8 mouse cellular contexts compared by ENCODE assay signal in the genomic region with DNA sequence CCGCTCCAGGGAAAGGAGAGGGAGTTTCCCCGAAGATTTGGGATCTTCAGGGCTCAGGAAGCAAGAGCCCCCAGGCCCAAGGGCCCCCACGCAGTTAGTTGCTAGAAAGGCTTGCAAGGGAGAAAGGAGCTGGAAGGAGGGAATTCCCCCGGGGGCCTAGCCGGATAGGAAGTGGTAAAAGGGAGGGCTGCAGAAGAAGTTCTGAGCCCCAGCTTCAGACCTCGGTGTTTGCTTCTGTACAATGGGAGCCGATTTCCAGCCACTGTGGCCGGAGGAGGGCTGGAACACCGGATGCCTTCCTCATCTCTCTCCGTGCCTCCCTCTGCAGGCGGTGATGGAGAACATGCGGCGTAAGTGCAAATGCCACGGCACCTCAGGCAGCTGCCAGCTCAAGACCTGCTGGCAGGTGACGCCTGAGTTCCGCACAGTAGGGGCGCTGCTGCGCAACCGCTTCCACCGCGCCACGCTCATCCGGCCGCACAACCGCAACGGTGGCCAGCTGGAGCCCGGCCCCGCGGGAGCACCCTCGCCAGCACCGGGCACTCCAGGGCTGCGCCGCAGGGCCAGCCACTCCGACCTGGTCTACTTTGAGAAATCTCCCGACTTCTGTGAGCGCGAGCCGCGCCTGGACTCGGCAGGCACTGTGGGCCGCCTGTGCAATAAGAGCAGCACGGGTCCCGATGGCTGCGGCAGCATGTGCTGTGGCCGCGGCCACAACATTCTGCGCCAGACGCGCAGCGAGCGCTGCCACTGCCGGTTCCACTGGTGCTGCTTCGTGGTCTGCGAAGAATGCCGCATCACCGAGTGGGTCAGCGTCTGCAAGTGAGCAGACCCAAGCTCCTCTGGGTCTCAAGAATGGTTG. TPM values are rescaled to one million over a fixed set of nuclear protein-coding genes. Genes with fewer than 3 reads are reported as not detected.
A peak's percentile ranks its signal among the peaks of the same experiment; 100 is the strongest.
DNase-seq lines count a peak whose midpoint lies in the region; ATAC-seq and TF ChIP-seq lines count a peak whose summit lies in the region.

No protein-coding gene starts in this region.

- DNase-seq in MN1 (ENCODE audit: low spot score) = peak; percentile 90
- peak; percentile 70 to 80 for DNase-seq in cerebellum, adult 18-20 months
- DNase-seq in forebrain, postnatal 0 days = peak; percentile 80
- DNase-seq in hindbrain, embryonic 11.5 days (ENCODE audit: low spot score) = peak; percentile 78
- DNase-seq in layer of hippocampus, postnatal 25 days (ENCODE audit: extremely low spot score in 1 of 2, low spot score in 1 of 2) = peak; percentile 54 to 59
- peak; percentile 71 to 81 for DNase-seq in right cerebral cortex, adult 2 months (ENCODE audit: low spot score in 2 of 2)
- peak; percentile 75 for DNase-seq in urinary bladder, adult 2 months (ENCODE audit: low spot score)

- peak overlapping the region; percentile 45 for H3K9ac ChIP-seq in forebrain, postnatal 0 days
- H3K9ac ChIP-seq in hindbrain, embryonic 11.5 days (ENCODE audit: low read depth, low read length) = peak overlapping the region; percentile 35; the same call in 1 of the 2 replicates

- peaks cover 77% of the 10 kb centered on the region for H3K27me3 ChIP-seq in forebrain, postnatal 0 days (ENCODE audit: insufficient read depth, low read length)
- peaks cover 94% of the 10 kb centered on the region for H3K27me3 ChIP-seq in hindbrain, embryonic 11.5 days (ENCODE audit: control insufficient read depth, insufficient read depth, low read length)

- H3K4me1 ChIP-seq in forebrain, postnatal 0 days (ENCODE audit: insufficient read depth) = peaks cover 17% of the 10 kb centered on the region
- peaks cover 35% of the 10 kb centered on the region for H3K4me1 ChIP-seq in hindbrain, embryonic 11.5 days (replicated peaks; ENCODE audit: control insufficient read depth, insufficient read depth, low read length)

- WGBS in forebrain, postnatal 0 days = 2% methylated on average over 57 of the region's 57 CpGs
- WGBS in hindbrain, embryonic 11.5 days = under 1% methylated on average over 55 of the region's 57 CpGs

- peak overlapping the region; percentile 48 for H3K4me3 ChIP-seq in forebrain, postnatal 0 days (ENCODE audit: low read depth, low read length)
- H3K4me3 ChIP-seq in hindbrain, embryonic 11.5 days (ENCODE audit: low read depth, low read length) = peak overlapping the region; percentile 39

- no peaks in the 10 kb centered on the region for H3K36me3 ChIP-seq in forebrain, postnatal 0 days (ENCODE audit: insufficient read depth)
- H3K36me3 ChIP-seq in hindbrain, embryonic 11.5 days (ENCODE audit: control insufficient read depth, insufficient read depth, low read length) = no peaks in the 10 kb centered on the region

- peak; percentile 54 for ATAC-seq in forebrain, postnatal 0 days
- ATAC-seq in hindbrain, embryonic 11.5 days (ENCODE audit: low FRiP score) = peak; percentile 48; the same call in 1 of the 2 replicates
- peak; percentile 66 for ATAC-seq in megakaryocyte progenitor cell, adult 5-6 weeks (replicated peaks; ENCODE audit: poor library complexity)

- no peak overlapping the region for H3K27ac ChIP-seq in forebrain, postnatal 0 days (ENCODE audit: low read depth, low read length)
- H3K27ac ChIP-seq in hindbrain, embryonic 11.5 days (ENCODE audit: low read depth, low read length) = no peak overlapping the region

- H3K4me2 ChIP-seq in forebrain, postnatal 0 days (ENCODE audit: low read depth) = peak overlapping the region; percentile 92
- H3K4me2 ChIP-seq in hindbrain, embryonic 11.5 days (replicated peaks; ENCODE audit: low read depth, low read length) = peak overlapping the region; percentile 89

- no peaks in the 10 kb centered on the region for H3K9me3 ChIP-seq in forebrain, postnatal 0 days (ENCODE audit: low read length)
- H3K9me3 ChIP-seq in hindbrain, embryonic 11.5 days (ENCODE audit: control insufficient read depth, low read length) = no peaks in the 10 kb centered on the region

- peak; percentile 75 for TF ChIP-seq CTCF in forebrain, postnatal 0 days (IDR thresholded peaks at IDR 0.05; ENCODE audit: low read depth)

RNA-seq across cellular contexts. Expression of gene Wnt10a, which starts 11.7 kb away (rescaled TPM):
- total RNA-seq in forebrain, postnatal 0 days (2014; rRNA removed) = 0.15 and 0.19 TPM in 2 replicates
- 0.21 and 0.23 TPM in 2 replicates for polyA plus RNA-seq in forebrain, postnatal 0 days (2015; fragmentation: Nextera tagmentation; extraction: Ambion mirVana)
- polyA plus RNA-seq in hindbrain, embryonic 11.5 days (2014; fragmentation: Nextera tagmentation; extraction: Ambion mirVana) = 1.6 and 2.0 TPM in 2 replicates
- total RNA-seq in layer of hippocampus, postnatal 25 days (2021) = 1 to 10 TPM; 2.0 to 2.2 TPM
- total RNA-seq in megakaryocyte progenitor cell, adult 5-6 weeks (2015) = not detected in 2 replicates
- total RNA-seq in megakaryocyte progenitor cell, adult 5-6 weeks (2017) = not detected in 2 replicates
- polyA plus RNA-seq in urinary bladder, adult 2 months (2012; rRNA removed) = 0.94 and 1.4 TPM in 2 replicates

RNA-seq across cellular contexts. Expression of gene Wnt6, which starts 31.3 kb away (rescaled TPM):
- total RNA-seq in forebrain, postnatal 0 days (2014; rRNA removed) = 6.1 and 7.2 TPM in 2 replicates
- polyA plus RNA-seq in forebrain, postnatal 0 days (2015; fragmentation: Nextera tagmentation; extraction: Ambion mirVana) = 3.8 and 4.6 TPM in 2 replicates
- polyA plus RNA-seq in hindbrain, embryonic 11.5 days (2014; fragmentation: Nextera tagmentation; extraction: Ambion mirVana) = 6.7 and 10.0 TPM in 2 replicates
- total RNA-seq in layer of hippocampus, postnatal 25 days (2021) = under 1 TPM in 1 of 2 experiments, not detected in 1; 0.37 TPM
- 0.07 and 0.17 TPM in 2 replicates for total RNA-seq in megakaryocyte progenitor cell, adult 5-6 weeks (2015)
- total RNA-seq in megakaryocyte progenitor cell, adult 5-6 weeks (2017) = 0.74 TPM in 1 of 2 replicates, not detected in the other
- 2.3 and 2.6 TPM in 2 replicates for polyA plus RNA-seq in urinary bladder, adult 2 months (2012; rRNA removed)

RNA-seq across cellular contexts. Expression of gene Cdk5r2, which starts 51.7 kb away (rescaled TPM):
- total RNA-seq in forebrain, postnatal 0 days (2014; rRNA removed) = 24.2 and 27.2 TPM in 2 replicates
- 9.7 and 10.0 TPM in 2 replicates for polyA plus RNA-seq in forebrain, postnatal 0 days (2015; fragmentation: Nextera tagmentation; extraction: Ambion mirVana)
- polyA plus RNA-seq in hindbrain, embryonic 11.5 days (2014; fragmentation: Nextera tagmentation; extraction: Ambion mirVana) = 4.6 and 5.3 TPM in 2 replicates
- total RNA-seq in layer of hippocampus, postnatal 25 days (2021) = 100 to 1,000 TPM; 224 to 251 TPM
- total RNA-seq in megakaryocyte progenitor cell, adult 5-6 weeks (2015) = not detected in 2 replicates
- not detected in 2 replicates for total RNA-seq in megakaryocyte progenitor cell, adult 5-6 weeks (2017)
- 0.03 and 0.13 TPM in 2 replicates for polyA plus RNA-seq in urinary bladder, adult 2 months (2012; rRNA removed)

RNA-seq across cellular contexts. Expression of gene Prkag3, which starts 54.0 kb away (rescaled TPM):
- 0.23 TPM in 1 of 2 replicates, not detected in the other for total RNA-seq in forebrain, postnatal 0 days (2014; rRNA removed)
- not detected in 2 replicates for polyA plus RNA-seq in forebrain, postnatal 0 days (2015; fragmentation: Nextera tagmentation; extraction: Ambion mirVana)
- 0.22 TPM in 1 of 2 replicates, not detected in the other for polyA plus RNA-seq in hindbrain, embryonic 11.5 days (2014; fragmentation: Nextera tagmentation; extraction: Ambion mirVana)
- not detected for total RNA-seq in layer of hippocampus, postnatal 25 days (2021)
- total RNA-seq in megakaryocyte progenitor cell, adult 5-6 weeks (2015) = not detected in 2 replicates
- not detected in 2 replicates for total RNA-seq in megakaryocyte progenitor cell, adult 5-6 weeks (2017)
- polyA plus RNA-seq in urinary bladder, adult 2 months (2012; rRNA removed) = 0.63 and 0.76 TPM in 2 replicates

Comparison
In these comparisons a context has a peak if more than half of its experiments do, and no peak if none do; other contexts are left out.
1. RNA of gene Cdk5r2, which starts 51.7 kb away (total RNA-seq): 224 to 251 TPM in layer of hippocampus, postnatal 25 days and 24.2 to 27.2 TPM in forebrain, postnatal 0 days; not detected in megakaryocyte progenitor cell, adult 5-6 weeks; every median in the first group is over 10 times any median in the second.
2. Peak in every context shown above with its lines, with median percentiles within 50 percentile points of each other: DNase-seq and ATAC-seq.